Mouse (Mus musculus): ENCODE results near the gene Sytl3. TPM values are rescaled to one million over a fixed set of nuclear protein-coding genes. Genes with fewer than 3 reads are reported as not detected.

Gene Sytl3
- polyA plus RNA-seq, 1 experiment from 2014 or later: not detected

DNA sequence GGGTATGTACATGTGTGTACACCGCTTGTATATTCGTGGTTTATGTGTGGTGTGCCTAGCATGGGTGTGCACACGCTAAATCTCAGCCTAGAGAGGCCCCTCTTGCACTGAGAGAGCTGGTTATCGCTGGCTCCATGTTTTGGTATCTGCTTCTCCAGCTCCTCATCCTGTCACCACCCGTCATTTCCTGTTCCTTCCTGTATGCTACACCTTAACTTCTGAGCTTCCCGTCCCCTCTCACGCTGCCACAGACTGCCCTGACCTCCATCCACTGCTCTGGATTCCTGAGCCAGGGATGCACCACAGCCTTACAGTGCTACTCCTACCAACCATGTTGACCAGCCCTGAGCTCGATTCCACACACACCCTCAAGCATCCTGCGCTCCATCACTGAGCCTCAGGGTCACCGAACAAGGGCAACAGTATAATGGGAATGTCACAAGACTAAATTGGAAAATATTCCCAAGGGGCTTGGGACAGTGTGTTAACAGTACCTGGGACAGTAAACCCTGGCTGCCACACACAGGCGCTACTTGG is 84.2 kb downstream of the Sytl3 start:
- H3K36me3 ChIP-seq: peaks cover 99% of the 10 kb centered on the region

DNA sequence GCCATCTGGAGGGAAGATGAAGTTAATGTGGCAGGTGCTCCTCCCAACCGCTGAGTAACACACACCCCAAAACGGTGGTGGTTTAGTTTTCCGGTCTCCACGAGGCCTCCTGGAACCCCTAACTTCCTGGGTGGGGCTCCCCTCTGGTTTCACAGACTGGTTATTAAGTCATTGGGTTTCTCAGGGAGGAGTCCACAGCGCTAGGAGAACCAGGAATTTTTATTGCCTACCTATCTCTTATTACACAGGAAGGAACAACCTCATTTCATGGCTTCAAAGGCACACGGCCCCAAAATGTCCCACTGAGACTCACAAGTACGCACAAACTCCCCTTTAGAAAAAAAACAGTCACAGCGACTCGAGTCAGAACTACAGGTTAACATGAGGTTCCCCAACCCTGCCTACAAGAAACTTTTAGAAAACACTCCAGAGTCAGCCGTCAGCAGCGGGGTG is 84.9 kb downstream of the Sytl3 start:
- WGBS (ENCODE audit: insufficient replicate concordance): 51% methylated on average over 11 of the region's 11 CpGs
- peaks cover 99% of the 10 kb centered on the region for H3K36me3 ChIP-seq

More for the DNA sequence above, 84.2 kb downstream of the Sytl3 start:
- 64% methylated on average over 11 of the region's 11 CpGs for WGBS (ENCODE audit: insufficient replicate concordance)
- H3K9ac ChIP-seq: no peak overlapping the region
- no peak overlapping the region for H3K4me3 ChIP-seq
- H3K4me1 ChIP-seq: peaks cover 22% of the 10 kb centered on the region
- no peaks in the 10 kb centered on the region for H3K27me3 ChIP-seq (replicated peaks)
- H3K9me3 ChIP-seq (replicated peaks): no peaks in the 10 kb centered on the region
- no peak overlapping the region for H3K27ac ChIP-seq
- ATAC-seq: no peak
- H3K4me2 ChIP-seq: no peak overlapping the region

DNA sequence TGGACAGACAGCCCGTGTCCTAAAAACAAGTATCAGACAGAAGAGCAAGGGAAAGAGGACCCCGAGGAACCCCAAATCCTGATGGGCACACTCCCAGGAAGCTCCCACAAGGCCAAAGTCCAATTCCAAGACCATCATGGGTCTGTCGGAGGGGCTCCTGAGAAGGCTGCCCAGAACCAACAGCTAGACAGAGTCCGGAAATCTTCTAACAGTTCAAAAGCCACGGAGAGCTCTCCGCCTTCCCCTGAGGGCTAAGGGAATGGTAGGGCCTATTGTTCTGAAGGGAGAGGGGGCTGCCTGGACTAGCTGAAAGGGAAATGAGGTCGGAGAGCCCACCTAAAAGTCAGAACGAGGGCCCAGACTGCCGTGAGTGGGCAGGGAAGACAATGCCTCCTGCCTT is 85.5 kb downstream of the Sytl3 start:
- Histone ChIP-seq H3K9ac (no peak overlapping the region), H3K4me2 (no peak overlapping the region), H3K27me3 (replicated peaks) (no peaks in the 10 kb centered on the region), H3K9me3 (replicated peaks) (no peaks in the 10 kb centered on the region), H3K4me1 (peaks cover 22% of the 10 kb centered on the region), H3K36me3 (peaks cover 99% of the 10 kb centered on the region), H3K27ac (no peak overlapping the region), H3K4me3 (no peak overlapping the region)
- WGBS (ENCODE audit: insufficient replicate concordance): 58% methylated on average over 9 of the region's 9 CpGs
- ATAC-seq: no peak

More for the DNA sequence above, 84.9 kb downstream of the Sytl3 start:
- H3K27me3 ChIP-seq (replicated peaks): no peaks in the 10 kb centered on the region
- no peak overlapping the region for H3K9ac ChIP-seq
- H3K9me3 ChIP-seq (replicated peaks): no peaks in the 10 kb centered on the region
- H3K27ac ChIP-seq: no peak overlapping the region
- H3K4me3 ChIP-seq: no peak overlapping the region
- peaks cover 22% of the 10 kb centered on the region for H3K4me1 ChIP-seq
- H3K4me2 ChIP-seq: no peak overlapping the region
- no peak for ATAC-seq

GRCm38 (mm10) chr17:6744871-6745270 is 86.0 kb downstream of the Sytl3 start:
- no peak overlapping the region for H3K9ac ChIP-seq
- H3K27me3 ChIP-seq (replicated peaks): no peaks in the 10 kb centered on the region
- peaks cover 22% of the 10 kb centered on the region for H3K4me1 ChIP-seq
- no peak overlapping the region for H3K4me2 ChIP-seq
- peaks cover 99% of the 10 kb centered on the region for H3K36me3 ChIP-seq
- no peak overlapping the region for H3K27ac ChIP-seq
- no peak overlapping the region for H3K4me3 ChIP-seq
- no peaks in the 10 kb centered on the region for H3K9me3 ChIP-seq (replicated peaks)
- WGBS (ENCODE audit: insufficient replicate concordance): 88% methylated on average over 14 of the region's 14 CpGs
- ATAC-seq: no peak

GRCm38 (mm10) chr17:6745503-6745902 is 86.6 kb downstream of the Sytl3 start:
- peaks cover 22% of the 10 kb centered on the region for H3K4me1 ChIP-seq
- peaks cover 98% of the 10 kb centered on the region for H3K36me3 ChIP-seq
- ATAC-seq: no peak
- H3K27ac ChIP-seq: no peak overlapping the region
- H3K4me3 ChIP-seq: no peak overlapping the region
- H3K9me3 ChIP-seq (replicated peaks): no peaks in the 10 kb centered on the region
- H3K9ac ChIP-seq: no peak overlapping the region
- H3K4me2 ChIP-seq: no peak overlapping the region
- no peaks in the 10 kb centered on the region for H3K27me3 ChIP-seq (replicated peaks)
- WGBS (ENCODE audit: insufficient replicate concordance): 82% methylated on average over 5 of the region's 5 CpGs

GRCm38 (mm10) chr17:6745975-6746374 is 87.1 kb downstream of the Sytl3 start:
- ATAC-seq: no peak

GRCm38 (mm10) chr17:6746452-6747231 is 87.7 kb downstream of the Sytl3 start:
- no peak overlapping the region for H3K4me2 ChIP-seq
- H3K9me3 ChIP-seq (replicated peaks): no peaks in the 10 kb centered on the region
- peaks cover 20% of the 10 kb centered on the region for H3K4me1 ChIP-seq
- no peak overlapping the region for H3K9ac ChIP-seq
- ATAC-seq: no peak
- no peak overlapping the region for H3K27ac ChIP-seq
- H3K36me3 ChIP-seq: peaks cover 98% of the 10 kb centered on the region
- 73% methylated on average over 9 of the region's 9 CpGs for WGBS (ENCODE audit: insufficient replicate concordance)
- no peak overlapping the region for H3K4me3 ChIP-seq
- H3K27me3 ChIP-seq (replicated peaks): no peaks in the 10 kb centered on the region

More at GRCm38 (mm10) chr17:6745975-6746374, 87.1 kb downstream of the Sytl3 start:
- H3K4me1 ChIP-seq: peaks cover 22% of the 10 kb centered on the region
- no peak overlapping the region for H3K9ac ChIP-seq
- H3K9me3 ChIP-seq (replicated peaks): no peaks in the 10 kb centered on the region
- H3K27me3 ChIP-seq (replicated peaks): no peaks in the 10 kb centered on the region
- H3K36me3 ChIP-seq: peaks cover 98% of the 10 kb centered on the region
- no peak overlapping the region for H3K4me3 ChIP-seq
- H3K4me2 ChIP-seq: no peak overlapping the region
- no peak overlapping the region for H3K27ac ChIP-seq
- 82% methylated on average over 9 of the region's 9 CpGs for WGBS (ENCODE audit: insufficient replicate concordance)

DNA sequence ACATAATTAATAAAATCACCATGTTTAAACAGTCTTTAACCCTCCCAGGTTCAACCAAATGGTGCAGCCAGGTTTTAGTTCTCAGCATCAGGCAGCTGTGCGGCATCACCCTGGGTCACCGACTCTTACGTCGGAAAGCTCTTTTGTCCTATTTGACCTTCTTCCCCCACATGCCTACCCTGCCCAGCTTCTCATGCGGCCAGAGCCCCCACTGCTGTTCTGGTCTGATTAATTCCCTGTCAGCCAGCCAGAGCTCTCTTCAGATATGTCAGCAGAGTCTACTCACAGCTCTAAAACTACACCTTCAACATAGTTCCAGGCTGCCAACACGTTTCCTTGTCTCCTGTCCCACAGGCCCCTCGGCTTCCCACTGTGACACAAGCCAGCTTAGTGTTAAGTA is 88.6 kb downstream of the Sytl3 start:
- Histone ChIP-seq H3K27me3 (replicated peaks) (no peaks in the 10 kb centered on the region), H3K4me3 (no peak overlapping the region), H3K4me2 (no peak overlapping the region), H3K4me1 (peaks cover 17% of the 10 kb centered on the region), H3K9ac (no peak overlapping the region), H3K36me3 (peaks cover 98% of the 10 kb centered on the region), H3K9me3 (replicated peaks) (no peaks in the 10 kb centered on the region), H3K27ac (no peak overlapping the region)
- 79% methylated on average over 7 of the region's 7 CpGs for WGBS (ENCODE audit: insufficient replicate concordance)
- ATAC-seq: no peak

- H3K4me1 ChIP-seq: peaks cover 6% of the 10 kb centered on the region; the same call in 1 of the 2 replicates
- no peak overlapping the region for H3K27ac ChIP-seq
- H3K9me3 ChIP-seq (replicated peaks): no peaks in the 10 kb centered on the region
- 80% methylated on average over 17 of the region's 17 CpGs for WGBS (ENCODE audit: insufficient replicate concordance)
- peaks cover 98% of the 10 kb centered on the region for H3K36me3 ChIP-seq
- no peak for ATAC-seq
- no peaks in the 10 kb centered on the region for H3K27me3 ChIP-seq (replicated peaks)
- H3K4me3 ChIP-seq: no peak overlapping the region
- H3K4me2 ChIP-seq: no peak overlapping the region
- no peak overlapping the region for H3K9ac ChIP-seq
Measured at GRCm38 (mm10) chr17:6748779-6749464, 90.0 kb downstream of the Sytl3 start.

- H3K9me3 ChIP-seq (replicated peaks): no peaks in the 10 kb centered on the region
- 85% methylated on average over 11 of the region's 11 CpGs for WGBS (ENCODE audit: insufficient replicate concordance)
- H3K27me3 ChIP-seq (replicated peaks): no peaks in the 10 kb centered on the region
- H3K4me3 ChIP-seq: no peak overlapping the region
- no peak overlapping the region for H3K4me2 ChIP-seq
- H3K27ac ChIP-seq: no peak overlapping the region
- H3K9ac ChIP-seq: no peak overlapping the region
- no peaks in the 10 kb centered on the region for H3K4me1 ChIP-seq
- no peak for ATAC-seq
- peaks cover 98% of the 10 kb centered on the region for H3K36me3 ChIP-seq
Measured at GRCm38 (mm10) chr17:6751221-6751859, 92.4 kb downstream of the Sytl3 start.

- H3K27ac ChIP-seq: no peak overlapping the region
- H3K9ac ChIP-seq: no peak overlapping the region
- 80% methylated on average over 7 of the region's 7 CpGs for WGBS (ENCODE audit: insufficient replicate concordance)
- no peaks in the 10 kb centered on the region for H3K9me3 ChIP-seq (replicated peaks)
- H3K4me1 ChIP-seq: no peaks in the 10 kb centered on the region
- no peaks in the 10 kb centered on the region for H3K27me3 ChIP-seq (replicated peaks)
- H3K4me3 ChIP-seq: no peak overlapping the region
- no peak for ATAC-seq
- peaks cover 98% of the 10 kb centered on the region for H3K36me3 ChIP-seq
- no peak overlapping the region for H3K4me2 ChIP-seq
Measured at GRCm38 (mm10) chr17:6752375-6752774, 93.5 kb downstream of the Sytl3 start.

- Histone ChIP-seq H3K27ac (no peak overlapping the region), H3K36me3 (peaks cover 94% of the 10 kb centered on the region)
Measured at GRCm38 (mm10) chr17:6755176-6755575, 96.3 kb downstream of the Sytl3 start.

More at GRCm38 (mm10) chr17:6755176-6755575, 96.3 kb downstream of the Sytl3 start:
- Histone ChIP-seq H3K4me2 (no peak overlapping the region), H3K27me3 (replicated peaks) (no peaks in the 10 kb centered on the region), H3K9me3 (replicated peaks) (no peaks in the 10 kb centered on the region), H3K4me3 (no peak overlapping the region), H3K4me1 (no peaks in the 10 kb centered on the region), H3K9ac (no peak overlapping the region)
- no peak for ATAC-seq
- 82% methylated on average over 9 of the region's 9 CpGs for WGBS (ENCODE audit: insufficient replicate concordance)
